Mouse (Mus musculus) forebrain, embryonic 14.5 days (tissue): ENCODE measurements around the gene Glt8d2. TPM values are rescaled to one million over a fixed set of nuclear protein-coding genes. Genes with fewer than 3 reads are reported as not detected.

Source experiments
- ATAC-seq: fragments of 200-750 bp; cut with Nextera tagmentation; 2 replicates; pipeline ENCODE4 v1.8.0; 2017; ENCODE audit warnings: mild to moderate bottlenecking, moderate library complexity
- DNase-seq: peaks from one replicate; pipeline ENCODE4 v3.0.0-alpha.2; 2015; ENCODE audit warnings: low spot score
- H3K27ac ChIP-seq: fragments of 300-500 bp; sonication (generic); 2 replicates; pipeline ENCODE4 v1.5.1; 2014; ENCODE audit warnings: low read depth, mild to moderate bottlenecking, control low read depth, low read length, moderate library complexity
- H3K27me3 ChIP-seq: fragments of 300-500 bp; sonication (generic); replicated peaks from 2 replicates; pipeline ENCODE4 v1.6.1; 2014; ENCODE audit warnings: low read length, control low read depth, mixed read lengths; ENCODE audit not compliant: control insufficient read depth, insufficient read depth
- H3K36me3 ChIP-seq: fragments of 300-500 bp; sonication (generic); 2 replicates; pipeline ENCODE4 v1.6.1; 2014; ENCODE audit warnings: low read length, control low read depth; ENCODE audit not compliant: control insufficient read depth, insufficient read depth
- H3K4me1 ChIP-seq: fragments of 300-500 bp; sonication (generic); 2 replicates; pipeline ENCODE4 v1.6.1; 2014; ENCODE audit warnings: antibody characterized with exemption, low read length, control low read depth; ENCODE audit not compliant: control insufficient read depth, insufficient read depth
- H3K4me2 ChIP-seq: fragments of 300-500 bp; sonication (generic); 2 replicates; pipeline ENCODE4 v1.6.1; 2014; ENCODE audit warnings: mild to moderate bottlenecking, control low read depth, low read length
- H3K4me3 ChIP-seq: fragments of 300-500 bp; sonication (generic); 2 replicates; pipeline ENCODE4 v1.5.1; 2014; ENCODE audit warnings: low read depth, low read length, control low read depth
- H3K9ac ChIP-seq: fragments of 300-500 bp; sonication (generic); 2 replicates; pipeline ENCODE4 v1.6.1; 2014; ENCODE audit warnings: mild to moderate bottlenecking, low read length, control low read depth, moderate library complexity
- H3K9me3 ChIP-seq: fragments of 300-500 bp; sonication (generic); replicated peaks from 2 replicates; pipeline ENCODE4 v1.6.1; 2016; ENCODE audit warnings: low read length, control low read depth, mixed read lengths; ENCODE audit not compliant: control insufficient read depth
- WGBS: fragments of 180-500 bp; shearing (Covaris S2); extraction: QIAGEN DNeasy Blood & Tissue Kit; methylation state at CpG from one replicate; pipeline ENCODE4 v1.1.7; 2014; 5-methylcytosine and 5-hydroxymethylcytosine counted together
- polyA plus RNA-seq: library from polyadenylated mRNA; unstranded; fragments of >200 nt; fragmentation: Nextera tagmentation; extraction: Ambion mirVana; gene quantifications from 2 replicates; pipeline ENCODE4 v1.2.1, GENCODE M21; 2014

The Glt8d2 gene
- polyA plus RNA-seq, 1 experiment from 2014 or later, result 2.6 TPM

GRCm38 (mm10) chr10:82654581-82654980 lies 35.9 kb downstream of the Glt8d2 start:
- H3K27ac ChIP-seq, result no peak overlapping the region
- no peak overlapping the region for H3K9ac ChIP-seq
- no peak overlapping the region for H3K4me3 ChIP-seq
- WGBS, result 90% methylated on average over 3 of the region's 3 CpGs
- H3K9me3 ChIP-seq, result no peaks in the 10 kb centered on the region
- ATAC-seq (no peak), DNase-seq (no peak)
- no peak overlapping the region for H3K4me2 ChIP-seq
- no peaks in the 10 kb centered on the region for H3K4me1 ChIP-seq
- H3K36me3 ChIP-seq, result peaks cover 20% of the 10 kb centered on the region
- H3K27me3 ChIP-seq, result no peaks in the 10 kb centered on the region

- no peaks in the 10 kb centered on the region for H3K4me1 ChIP-seq
- no peak overlapping the region for H3K27ac ChIP-seq
- H3K27me3 ChIP-seq, result no peaks in the 10 kb centered on the region
- DNase-seq (no peak), ATAC-seq (no peak)
- peaks cover 29% of the 10 kb centered on the region for H3K36me3 ChIP-seq
- H3K4me2 ChIP-seq, result no peak overlapping the region
- H3K9me3 ChIP-seq, result no peaks in the 10 kb centered on the region
- H3K4me3 ChIP-seq, result no peak overlapping the region
- WGBS, result 76% methylated on average over 5 of the region's 5 CpGs
- no peak overlapping the region for H3K9ac ChIP-seq
Observed at GRCm38 (mm10) chr10:82652625-82653024, 37.8 kb downstream of the Glt8d2 start.

- ATAC-seq (no peak), DNase-seq (no peak)
- Histone ChIP-seq H3K9ac (no peak overlapping the region), H3K4me2 (no peak overlapping the region), H3K27ac (no peak overlapping the region), H3K36me3 (peaks cover 42% of the 10 kb centered on the region), H3K4me1 (no peaks in the 10 kb centered on the region), H3K4me3 (no peak overlapping the region), H3K9me3 (no peaks in the 10 kb centered on the region), H3K27me3 (no peaks in the 10 kb centered on the region)
- WGBS, result 91% methylated on average over 5 of the region's 5 CpGs
Observed at GRCm38 (mm10) chr10:82651221-82651620, 39.2 kb downstream of the Glt8d2 start.

GRCm38 (mm10) chr10:82647205-82647811 lies 43.1 kb downstream of the Glt8d2 start:
- H3K4me1 ChIP-seq, result no peaks in the 10 kb centered on the region
- ATAC-seq (no peak), DNase-seq (no peak)
- peaks cover 77% of the 10 kb centered on the region for H3K36me3 ChIP-seq
- H3K27ac ChIP-seq, result no peak overlapping the region
- WGBS, result 96% methylated on average over 17 of the region's 17 CpGs
- H3K4me2 ChIP-seq, result no peak overlapping the region
- no peaks in the 10 kb centered on the region for H3K9me3 ChIP-seq
- no peaks in the 10 kb centered on the region for H3K27me3 ChIP-seq
- H3K9ac ChIP-seq, result no peak overlapping the region
- no peak overlapping the region for H3K4me3 ChIP-seq

GRCm38 (mm10) chr10:82646083-82646482 lies 44.4 kb downstream of the Glt8d2 start:
- Histone ChIP-seq H3K9me3 (no peaks in the 10 kb centered on the region), H3K36me3 (peaks cover 79% of the 10 kb centered on the region), H3K27me3 (no peaks in the 10 kb centered on the region), H3K27ac (no peak overlapping the region), H3K4me1 (no peaks in the 10 kb centered on the region), H3K9ac (no peak overlapping the region), H3K4me2 (no peak overlapping the region), H3K4me3 (no peak overlapping the region)
- ATAC-seq (no peak), DNase-seq (no peak)
- 94% methylated on average over 8 of the region's 8 CpGs for WGBS

- WGBS, result 90% methylated on average over 9 of the region's 9 CpGs
- no peak overlapping the region for H3K9ac ChIP-seq
- no peak overlapping the region for H3K27ac ChIP-seq
- ATAC-seq (no peak), DNase-seq (no peak)
- H3K27me3 ChIP-seq, result no peaks in the 10 kb centered on the region
- no peaks in the 10 kb centered on the region for H3K9me3 ChIP-seq
- no peak overlapping the region for H3K4me3 ChIP-seq
- no peak overlapping the region for H3K4me2 ChIP-seq
- no peaks in the 10 kb centered on the region for H3K4me1 ChIP-seq
- peaks cover 88% of the 10 kb centered on the region for H3K36me3 ChIP-seq
Observed at GRCm38 (mm10) chr10:82641481-82641880, 49.0 kb downstream of the Glt8d2 start.

- ATAC-seq, result no peak
- DNase-seq, result no peak
- H3K9me3 ChIP-seq, result no peaks in the 10 kb centered on the region
- H3K27ac ChIP-seq, result no peak overlapping the region
- peaks cover 68% of the 10 kb centered on the region for H3K36me3 ChIP-seq
- WGBS, result 90% methylated on average over 8 of the region's 8 CpGs
- no peak overlapping the region for H3K4me3 ChIP-seq
- no peak overlapping the region for H3K9ac ChIP-seq
- no peak overlapping the region for H3K4me2 ChIP-seq
- H3K4me1 ChIP-seq, result no peaks in the 10 kb centered on the region
- H3K27me3 ChIP-seq, result no peaks in the 10 kb centered on the region
Observed at GRCm38 (mm10) chr10:82639032-82639698, 51.3 kb downstream of the Glt8d2 start.

- WGBS, result 95% methylated on average over 3 of the region's 3 CpGs
- Histone ChIP-seq H3K36me3 (peaks cover 49% of the 10 kb centered on the region), H3K9me3 (no peaks in the 10 kb centered on the region), H3K4me2 (no peak overlapping the region), H3K27me3 (no peaks in the 10 kb centered on the region), H3K27ac (no peak overlapping the region), H3K9ac (no peak overlapping the region), H3K4me1 (peaks cover 4% of the 10 kb centered on the region), H3K4me3 (no peak overlapping the region)
- DNase-seq (no peak), ATAC-seq (no peak)
Observed at GRCm38 (mm10) chr10:82636321-82636720, 54.1 kb downstream of the Glt8d2 start.

GRCm38 (mm10) chr10:82634348-82634747 lies 56.1 kb downstream of the Glt8d2 start:
- ATAC-seq (no peak), DNase-seq (no peak)
- Histone ChIP-seq H3K4me3 (no peak overlapping the region), H3K27ac (no peak overlapping the region), H3K9me3 (no peaks in the 10 kb centered on the region), H3K27me3 (no peaks in the 10 kb centered on the region), H3K4me1 (peaks cover 15% of the 10 kb centered on the region), H3K36me3 (peaks cover 29% of the 10 kb centered on the region), H3K9ac (no peak overlapping the region), H3K4me2 (no peak overlapping the region)
- WGBS, result 94% methylated on average over 7 of the region's 7 CpGs
